Mouse (Mus musculus) embryonic facial prominence, embryonic 12.5 days (tissue): ENCODE measurements around the gene Cfap100. TPM values are rescaled to one million over a fixed set of nuclear protein-coding genes. Genes with fewer than 3 reads are reported as not detected.

Experiments
- ATAC-seq: fragments of 200-750 bp; cut with Nextera tagmentation; 2 replicates; pipeline ENCODE4 v1.8.0; 2017; ENCODE audit not compliant: insufficient number of reproducible peaks, insufficient read depth, low FRiP score, low TSS enrichment
- H3K27ac ChIP-seq: fragments of 300-500 bp; sonication (generic); 2 replicates; pipeline ENCODE4 v1.5.1; 2016; ENCODE audit warnings: mild to moderate bottlenecking
- H3K27me3 ChIP-seq: fragments of 300-500 bp; sonication (generic); 2 replicates; pipeline ENCODE4 v1.6.1; 2016; ENCODE audit warnings: mild to moderate bottlenecking, moderate library complexity
- H3K36me3 ChIP-seq: fragments of 300-500 bp; sonication (generic); 2 replicates; pipeline ENCODE4 v1.6.1; 2016; ENCODE audit warnings: mild to moderate bottlenecking
- H3K4me1 ChIP-seq: fragments of 300-500 bp; sonication (generic); 2 replicates; pipeline ENCODE4 v1.6.1; 2016
- H3K4me2 ChIP-seq: fragments of 300-500 bp; sonication (generic); replicated peaks from 2 replicates; pipeline ENCODE4 v1.6.1; 2016; ENCODE audit warnings: mild to moderate bottlenecking, moderate library complexity
- H3K4me3 ChIP-seq: fragments of 300-500 bp; sonication (generic); 2 replicates; pipeline ENCODE4 v1.5.1; 2016; ENCODE audit warnings: mild to moderate bottlenecking
- H3K9ac ChIP-seq: fragments of 300-500 bp; sonication (generic); 2 replicates; pipeline ENCODE4 v1.6.1; 2016; ENCODE audit warnings: mild to moderate bottlenecking, moderate library complexity
- H3K9me3 ChIP-seq: fragments of 300-500 bp; sonication (generic); 2 replicates; pipeline ENCODE4 v1.6.1; 2016; ENCODE audit warnings: mild to moderate bottlenecking, moderate library complexity
- WGBS: fragments of 180-500 bp; shearing (Covaris S2); methylation state at CpG from one replicate; pipeline ENCODE4 v1.1.7; 2016; 5-methylcytosine and 5-hydroxymethylcytosine counted together
- polyA plus RNA-seq: library from polyadenylated mRNA; unstranded; fragments of >200 nt; fragmentation: Nextera tagmentation; extraction: Ambion mirVana; gene quantifications from 2 replicates; pipeline ENCODE4 v1.2.1, GENCODE M21; 2016

Gene Cfap100
- polyA plus RNA-seq, 1 experiment from 2014 or later: 0.65 TPM

DNA sequence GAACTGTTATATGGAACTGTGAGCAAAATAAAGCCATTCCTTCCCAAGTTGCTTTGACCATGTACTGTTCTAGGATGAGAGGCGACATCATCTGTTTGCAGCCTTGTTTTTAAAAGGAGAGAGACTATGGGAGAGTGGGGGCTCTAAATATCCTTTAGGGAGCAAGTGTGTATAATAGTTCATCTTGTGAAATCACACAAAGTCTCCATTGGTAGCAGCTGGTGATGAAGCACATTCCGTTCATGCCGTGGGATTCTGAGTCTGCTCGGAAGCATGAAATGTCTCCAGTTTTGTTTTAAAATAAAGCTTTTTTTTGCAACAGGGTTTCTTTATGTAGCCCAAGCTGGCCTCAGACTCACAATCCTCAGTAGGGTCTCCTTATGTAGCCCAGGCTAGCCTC, 2.6 kb downstream of the Cfap100 start:
- H3K4me3 ChIP-seq: no peak overlapping the region
- no peaks in the 10 kb centered on the region for H3K36me3 ChIP-seq
- H3K9me3 ChIP-seq: no peaks in the 10 kb centered on the region
- peaks cover 7% of the 10 kb centered on the region; the same call in 1 of the 2 replicates for H3K4me1 ChIP-seq
- peaks cover 10% of the 10 kb centered on the region; the same call in 1 of the 2 replicates for H3K27me3 ChIP-seq
- H3K27ac ChIP-seq: no peak overlapping the region
- no peak for ATAC-seq
- no peak overlapping the region for H3K9ac ChIP-seq
- 82% methylated on average over 4 of the region's 4 CpGs for WGBS
- H3K4me2 ChIP-seq: no peak overlapping the region

DNA sequence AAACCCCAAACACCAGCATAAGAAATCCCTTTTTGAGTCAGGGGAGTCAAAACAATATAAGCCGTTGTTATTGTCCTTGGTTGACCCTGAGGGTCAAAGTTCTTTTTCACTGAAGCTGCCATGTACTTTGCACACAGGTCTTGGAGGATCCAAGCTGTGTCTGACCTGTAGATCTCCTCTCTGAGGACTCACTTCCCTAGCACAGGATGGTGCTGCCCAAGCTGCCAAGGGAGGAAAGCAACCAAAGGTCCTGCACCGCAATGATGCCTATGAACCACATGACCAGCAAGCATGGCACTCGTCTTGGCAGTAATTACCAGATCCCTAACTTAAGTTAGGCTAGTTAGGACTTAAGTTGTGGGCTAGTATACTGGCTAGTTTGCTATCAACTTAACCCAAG, 3.2 kb downstream of the Cfap100 start:
- H3K4me3 ChIP-seq: no peak overlapping the region
- no peak overlapping the region for H3K4me2 ChIP-seq
- no peak overlapping the region for H3K9ac ChIP-seq
- H3K27me3 ChIP-seq: peaks cover 10% of the 10 kb centered on the region; the same call in 1 of the 2 replicates
- no peak overlapping the region for H3K27ac ChIP-seq
- 80% methylated on average over 3 of the region's 3 CpGs for WGBS
- H3K9me3 ChIP-seq: no peaks in the 10 kb centered on the region
- H3K4me1 ChIP-seq: peaks cover 7% of the 10 kb centered on the region; the same call in 1 of the 2 replicates
- no peaks in the 10 kb centered on the region for H3K36me3 ChIP-seq
- ATAC-seq: no peak

DNA sequence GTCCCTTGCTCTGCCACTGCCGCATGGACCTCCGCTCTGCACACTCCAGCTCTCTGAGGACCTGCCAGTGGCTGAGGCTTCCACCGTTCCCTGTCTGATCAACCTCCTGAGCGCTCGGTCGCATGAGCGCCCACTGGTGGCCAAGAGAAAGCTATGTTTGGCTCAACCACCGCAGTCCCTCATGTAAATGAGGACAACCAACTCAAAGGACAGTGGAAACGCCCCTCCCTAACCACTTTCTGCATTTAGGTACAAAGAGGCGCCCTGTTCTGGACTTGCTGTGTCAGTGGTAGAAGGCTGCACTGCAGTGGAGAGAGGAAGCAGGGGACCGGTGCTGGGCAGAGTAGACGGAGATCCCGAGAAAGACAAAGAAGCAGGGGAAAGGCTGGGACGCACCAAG, 6.0 kb downstream of the Cfap100 start:
- Histone ChIP-seq H3K27me3 (peaks cover 3% of the 10 kb centered on the region; the same call in 1 of the 2 replicates), H3K9me3 (no peaks in the 10 kb centered on the region), H3K4me1 (no peaks in the 10 kb centered on the region), H3K27ac (no peak overlapping the region), H3K4me2 (peak overlapping the region; percentile 45), H3K36me3 (no peaks in the 10 kb centered on the region), H3K4me3 (peak overlapping the region; percentile 20; the same call in 1 of the 2 replicates), H3K9ac (no peak overlapping the region)
- no peak for ATAC-seq
- 6% methylated on average over 14 of the region's 14 CpGs for WGBS

DNA sequence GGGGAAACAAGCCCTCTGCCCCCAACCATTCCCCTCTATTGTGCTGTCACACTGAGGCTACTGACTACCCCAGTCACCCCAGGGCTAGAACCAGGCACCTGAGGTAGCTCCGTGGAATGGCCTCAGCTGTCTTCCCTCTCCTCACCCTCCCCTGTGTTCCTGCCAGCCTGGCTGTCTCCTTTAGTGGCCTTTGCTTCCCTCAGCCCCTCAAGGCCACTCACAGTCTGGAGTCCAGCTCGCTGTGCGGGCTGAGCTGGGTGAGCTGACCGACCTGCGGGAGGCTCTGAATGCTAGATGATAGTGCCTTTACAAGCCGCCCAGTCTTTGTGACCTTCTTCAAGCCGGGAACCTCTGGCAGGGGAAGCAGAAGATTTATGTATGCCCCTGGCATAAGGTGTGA, 16.7 kb downstream of the Cfap100 start:
- Histone ChIP-seq H3K9ac (no peak overlapping the region), H3K4me2 (no peak overlapping the region), H3K27me3 (no peaks in the 10 kb centered on the region), H3K4me1 (no peaks in the 10 kb centered on the region), H3K4me3 (no peak overlapping the region), H3K27ac (no peak overlapping the region), H3K36me3 (no peaks in the 10 kb centered on the region), H3K9me3 (no peaks in the 10 kb centered on the region)
- WGBS: 85% methylated on average over 7 of the region's 7 CpGs
- no peak for ATAC-seq

DNA sequence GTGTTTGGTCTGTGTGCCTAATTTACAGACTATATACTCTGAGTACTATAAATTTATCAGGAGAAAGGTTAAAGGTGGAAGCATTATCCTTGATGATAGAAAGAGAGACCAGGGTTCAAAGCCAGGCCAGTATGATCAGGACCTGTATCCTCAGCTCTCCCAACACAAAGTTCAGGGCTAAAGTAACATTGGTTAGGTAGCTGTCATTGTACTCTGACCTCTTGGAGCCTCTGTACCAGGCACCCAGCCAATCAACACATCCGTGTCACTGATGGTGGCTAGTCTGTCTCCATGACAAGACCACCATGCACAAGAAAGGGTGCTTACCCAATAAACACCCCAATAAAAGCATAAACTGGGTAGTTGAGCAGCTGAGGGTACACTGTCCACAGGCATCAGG, 17.6 kb downstream of the Cfap100 start:
- no peaks in the 10 kb centered on the region for H3K36me3 ChIP-seq
- ATAC-seq: no peak
- no peaks in the 10 kb centered on the region for H3K9me3 ChIP-seq
- H3K4me1 ChIP-seq: no peaks in the 10 kb centered on the region
- 90% methylated on average over 1 of the region's 1 CpGs for WGBS
- no peak overlapping the region for H3K9ac ChIP-seq
- no peak overlapping the region for H3K27ac ChIP-seq
- H3K4me2 ChIP-seq: no peak overlapping the region
- no peak overlapping the region for H3K4me3 ChIP-seq
- no peaks in the 10 kb centered on the region for H3K27me3 ChIP-seq

DNA sequence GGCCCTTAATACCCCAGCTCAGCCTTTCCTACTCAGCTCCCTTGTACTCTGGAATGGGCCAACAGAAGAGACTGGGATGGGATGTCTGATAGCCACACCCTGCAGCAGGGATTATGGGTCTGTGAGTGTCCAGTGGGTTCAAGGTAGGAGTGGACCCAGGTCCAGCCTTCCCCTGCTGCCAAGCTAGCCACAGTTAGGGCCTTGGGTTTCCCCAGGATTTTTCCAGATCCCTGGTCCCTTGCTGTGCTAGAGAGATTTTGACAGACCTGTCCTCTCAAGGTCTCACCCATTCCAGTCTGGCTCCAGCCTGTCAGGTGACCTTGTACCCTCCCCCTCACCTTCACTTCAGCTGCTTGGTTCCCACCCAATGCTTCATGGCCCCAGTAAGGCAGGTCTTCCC, 20.0 kb downstream of the Cfap100 start:
- H3K4me3 ChIP-seq: no peak overlapping the region
- H3K4me2 ChIP-seq: no peak overlapping the region
- no peak overlapping the region for H3K27ac ChIP-seq
- H3K9me3 ChIP-seq: no peaks in the 10 kb centered on the region
- H3K9ac ChIP-seq: no peak overlapping the region
- H3K4me1 ChIP-seq: no peaks in the 10 kb centered on the region
- no peaks in the 10 kb centered on the region for H3K27me3 ChIP-seq
- no peak for ATAC-seq
- 0 out of 2 replicates have a peak, but pooled peaks cover 2% of the 10 kb centered on the region for H3K36me3 ChIP-seq

DNA sequence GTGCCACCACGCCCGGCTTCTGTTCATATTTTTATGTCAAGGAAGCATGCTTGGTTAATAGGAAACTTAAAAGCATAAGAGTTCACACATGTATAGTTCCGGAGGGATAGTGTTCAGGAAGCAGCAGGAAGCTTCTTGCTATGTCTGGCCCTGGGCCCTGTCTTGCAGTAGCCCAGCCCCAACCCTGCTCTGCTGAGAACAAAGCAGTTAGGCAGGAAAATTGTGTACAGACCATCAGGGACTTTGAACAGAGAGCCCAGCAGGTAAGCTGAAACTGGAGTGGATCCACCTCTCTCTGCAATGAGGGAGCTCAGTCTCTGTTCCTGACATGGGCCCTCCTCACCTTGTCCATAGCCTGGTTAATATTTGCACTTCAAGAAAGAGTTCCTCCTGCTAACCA, 31.3 kb downstream of the Cfap100 start:
- Histone ChIP-seq H3K9ac (no peak overlapping the region), H3K4me3 (no peak overlapping the region), H3K4me2 (no peak overlapping the region), H3K4me1 (no peaks in the 10 kb centered on the region), H3K36me3 (peaks cover 26% of the 10 kb centered on the region; the same call in 1 of the 2 replicates), H3K27ac (no peak overlapping the region), H3K27me3 (no peaks in the 10 kb centered on the region), H3K9me3 (no peaks in the 10 kb centered on the region)
- no peak for ATAC-seq
- 89% methylated on average over 3 of the region's 3 CpGs for WGBS

DNA sequence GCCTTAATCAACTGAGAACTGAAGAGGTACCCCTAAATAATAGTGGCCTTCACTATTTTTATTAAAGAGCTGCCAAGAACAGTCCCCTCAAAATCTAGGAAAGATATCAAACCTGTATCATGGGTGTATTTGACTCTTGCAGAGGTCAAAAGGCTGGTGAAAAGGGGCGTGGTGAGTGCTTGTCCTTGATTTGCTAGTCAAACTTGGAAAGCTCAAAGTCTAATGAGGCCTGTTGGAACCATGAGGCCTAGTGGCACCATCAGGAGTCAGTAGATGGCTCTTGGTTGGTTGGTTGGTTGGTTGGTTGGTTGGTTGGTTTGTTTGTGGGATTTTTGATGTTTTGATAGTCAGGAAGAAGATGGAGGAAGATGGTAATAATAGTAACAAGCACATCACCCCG, 32.8 kb downstream of the Cfap100 start:
- ATAC-seq: no peak
- 97% methylated on average over 2 of the region's 2 CpGs for WGBS

DNA sequence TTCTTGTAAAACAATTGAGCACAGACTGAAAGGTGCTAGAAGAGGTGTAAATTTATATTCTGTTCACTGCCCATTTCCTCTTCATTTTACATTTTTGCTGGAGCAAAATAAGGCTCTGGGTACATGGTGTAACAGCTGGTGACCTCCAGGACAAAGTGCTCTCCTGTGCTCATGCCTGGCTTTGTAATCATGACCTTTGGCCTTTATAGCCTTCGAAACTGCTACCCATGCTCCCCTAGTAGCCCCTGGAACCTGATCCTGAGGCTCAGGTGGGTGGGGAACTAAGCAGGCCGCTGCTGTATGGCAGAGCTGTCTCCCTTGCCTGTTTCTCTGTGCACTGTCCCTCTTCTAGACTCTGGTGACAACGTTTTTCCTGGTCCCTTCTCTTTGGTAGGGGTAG, 34.6 kb downstream of the Cfap100 start:
- no peak overlapping the region for H3K4me3 ChIP-seq
- ATAC-seq: no peak
- no peaks in the 10 kb centered on the region for H3K9me3 ChIP-seq
- H3K27me3 ChIP-seq: no peaks in the 10 kb centered on the region
- peaks cover 25% of the 10 kb centered on the region; the same call in 1 of the 2 replicates for H3K36me3 ChIP-seq
- H3K4me2 ChIP-seq: no peak overlapping the region
- H3K27ac ChIP-seq: no peak overlapping the region
- WGBS: 43% methylated on average over 3 of the region's 3 CpGs
- H3K4me1 ChIP-seq: no peaks in the 10 kb centered on the region
- no peak overlapping the region for H3K9ac ChIP-seq

More for the DNA sequence above, 32.8 kb downstream of the Cfap100 start:
- Histone ChIP-seq H3K4me2 (no peak overlapping the region), H3K9ac (no peak overlapping the region), H3K4me3 (no peak overlapping the region), H3K9me3 (no peaks in the 10 kb centered on the region), H3K27me3 (no peaks in the 10 kb centered on the region), H3K27ac (no peak overlapping the region), H3K36me3 (peaks cover 27% of the 10 kb centered on the region; the same call in 1 of the 2 replicates), H3K4me1 (no peaks in the 10 kb centered on the region)

DNA sequence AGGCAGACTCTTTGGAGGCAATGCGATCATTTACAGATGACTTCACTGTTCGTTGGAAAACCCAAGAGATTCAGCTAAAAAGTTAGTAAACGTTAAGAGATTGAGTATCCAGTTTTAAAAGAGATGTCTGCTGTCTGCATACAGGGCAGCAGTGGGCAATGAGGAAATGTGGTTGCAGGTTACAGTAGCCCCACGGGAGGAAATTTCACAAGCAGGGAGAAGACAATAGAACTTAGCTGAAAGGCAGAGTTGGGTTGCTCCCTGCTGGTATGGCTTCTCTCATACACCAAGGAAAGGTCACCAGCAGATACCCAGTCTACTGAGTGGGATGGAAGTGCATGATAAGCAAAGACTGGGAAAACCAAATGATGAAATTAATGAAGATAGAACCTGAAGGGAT, 38.0 kb downstream of the Cfap100 start:
- H3K4me1 ChIP-seq: no peaks in the 10 kb centered on the region
- peaks cover 36% of the 10 kb centered on the region; the same call in 1 of the 2 replicates for H3K36me3 ChIP-seq
- no peak overlapping the region for H3K27ac ChIP-seq
- WGBS: 78% methylated on average over 4 of the region's 4 CpGs
- H3K9ac ChIP-seq: no peak overlapping the region
- H3K4me2 ChIP-seq: no peak overlapping the region
- H3K9me3 ChIP-seq: no peaks in the 10 kb centered on the region
- no peak for ATAC-seq
- H3K27me3 ChIP-seq: no peaks in the 10 kb centered on the region
- no peak overlapping the region for H3K4me3 ChIP-seq

DNA sequence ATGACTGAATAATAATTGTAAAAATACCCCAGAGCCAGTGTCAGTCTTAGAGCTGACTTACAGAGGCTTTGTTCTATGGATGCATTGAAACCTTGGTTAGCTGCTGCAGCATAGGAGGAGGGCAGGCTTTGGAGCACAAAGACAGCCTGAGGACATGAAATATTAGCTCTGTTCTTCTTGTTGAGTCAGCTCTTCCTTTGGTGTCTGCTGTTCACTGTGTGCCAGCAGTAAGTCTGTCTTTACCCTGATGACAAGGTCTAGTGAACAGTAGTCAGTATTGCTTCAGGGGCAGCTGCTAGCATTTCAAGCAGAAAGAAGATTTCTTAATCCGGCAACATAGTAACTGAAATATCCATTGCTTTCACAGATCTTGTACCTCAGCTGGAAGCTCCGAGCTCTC, 47.1 kb downstream of the Cfap100 start:
- no peak overlapping the region for H3K27ac ChIP-seq
- no peak overlapping the region for H3K4me3 ChIP-seq
- no peak overlapping the region for H3K9ac ChIP-seq
- no peaks in the 10 kb centered on the region for H3K9me3 ChIP-seq
- no peak overlapping the region for H3K4me2 ChIP-seq
- no peaks in the 10 kb centered on the region for H3K27me3 ChIP-seq
- peaks cover 79% of the 10 kb centered on the region for H3K36me3 ChIP-seq
- no peaks in the 10 kb centered on the region for H3K4me1 ChIP-seq
- 87% methylated on average over 2 of the region's 2 CpGs for WGBS
- no peak for ATAC-seq

DNA sequence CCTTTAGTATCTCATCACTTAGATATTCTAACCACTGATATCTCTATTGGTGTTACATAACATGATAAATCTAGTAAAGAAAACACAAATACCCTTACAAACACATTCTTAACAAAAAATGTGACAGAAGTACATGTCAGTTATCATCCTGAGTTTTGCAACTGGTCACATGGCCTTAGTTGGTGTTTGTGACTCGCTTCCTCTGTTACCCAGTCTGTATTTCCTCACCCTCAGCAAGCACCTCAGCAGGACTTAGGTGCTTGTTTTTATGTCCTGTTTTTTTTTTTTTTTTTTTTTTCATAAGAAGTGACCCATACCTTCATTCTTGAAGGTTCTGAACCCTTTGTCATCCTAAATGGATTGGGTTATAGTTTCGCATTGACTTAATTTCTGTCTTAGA, 50.9 kb downstream of the Cfap100 start:
- no peak for ATAC-seq
- Histone ChIP-seq H3K36me3 (peaks cover 89% of the 10 kb centered on the region), H3K9ac (no peak overlapping the region), H3K4me2 (no peak overlapping the region), H3K4me1 (no peaks in the 10 kb centered on the region), H3K27ac (no peak overlapping the region), H3K4me3 (no peak overlapping the region), H3K27me3 (no peaks in the 10 kb centered on the region), H3K9me3 (no peaks in the 10 kb centered on the region)
- 93% methylated on average over 2 of the region's 2 CpGs for WGBS

DNA sequence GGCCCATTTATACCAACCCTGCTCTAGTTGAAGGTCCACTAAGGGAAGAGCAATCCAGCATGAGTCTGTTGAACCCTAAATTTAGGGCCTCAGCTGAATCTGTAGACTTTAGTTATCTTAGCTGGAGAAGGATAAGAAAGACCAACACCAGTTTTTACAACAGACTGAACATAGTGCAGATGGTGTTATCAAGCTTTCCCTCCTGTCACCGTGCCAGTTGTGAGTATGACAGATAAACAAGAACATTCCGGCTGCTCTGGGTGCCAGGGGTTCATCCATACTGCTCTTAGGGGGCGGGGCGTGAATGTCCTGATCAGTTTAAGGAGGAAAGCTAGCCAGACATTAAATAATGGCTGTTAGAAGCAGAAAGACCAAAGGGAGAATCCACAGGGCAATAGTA, 54.0 kb downstream of the Cfap100 start:
- no peak overlapping the region for H3K4me3 ChIP-seq
- peaks cover 65% of the 10 kb centered on the region for H3K36me3 ChIP-seq
- no peaks in the 10 kb centered on the region for H3K27me3 ChIP-seq
- peaks cover 19% of the 10 kb centered on the region for H3K4me1 ChIP-seq
- H3K4me2 ChIP-seq: no peak overlapping the region
- no peak overlapping the region for H3K27ac ChIP-seq
- no peak for ATAC-seq
- H3K9ac ChIP-seq: no peak overlapping the region
- 90% methylated on average over 4 of the region's 4 CpGs for WGBS
- H3K9me3 ChIP-seq: no peaks in the 10 kb centered on the region
